Comparison of ENCODE assay signal across 8 mouse cellular contexts in the genomic region with DNA sequence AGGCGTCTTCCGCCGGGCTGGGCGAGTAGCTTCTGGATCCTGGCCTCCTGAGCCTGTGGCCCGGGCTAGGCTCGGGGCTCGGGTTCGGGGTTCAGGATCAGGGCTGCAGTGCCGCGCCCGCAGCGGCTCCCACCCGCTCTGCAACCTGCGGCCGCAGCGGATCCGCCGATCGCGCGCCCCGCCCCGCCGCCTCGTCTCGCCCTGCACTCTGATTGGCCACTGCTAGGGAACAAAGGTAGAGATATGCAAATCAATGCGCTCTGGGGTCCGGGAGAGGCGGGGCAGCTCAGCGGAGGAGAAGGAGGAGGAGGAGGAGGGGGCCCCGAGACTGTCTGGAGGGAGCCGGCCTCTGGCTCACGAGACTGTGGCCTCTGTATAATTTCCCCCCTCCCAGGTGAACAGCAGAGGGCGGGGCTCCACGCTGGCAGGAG. TPM values are rescaled to one million over a fixed set of nuclear protein-coding genes. Genes with fewer than 3 reads are reported as not detected.
DNase-seq lines count a peak whose midpoint lies in the region; ATAC-seq and TF ChIP-seq lines count a peak whose summit lies in the region.

Gene Tspan13 (minus strand): TSS at position 153 of the 431 bp plus-strand sequence.

- peak within 1 kb of the TSS; percentile 99 for H3K9ac ChIP-seq in hindbrain, embryonic 13.5 days

- peak within 1 kb of the TSS; percentile 96 for H3K4me3 ChIP-seq in hindbrain, embryonic 13.5 days

- H3K27ac ChIP-seq in hindbrain, embryonic 13.5 days, result peak within 1 kb of the TSS; percentile 97

- peaks cover 22% of the 10 kb centered on the region for H3K4me1 ChIP-seq in hindbrain, embryonic 13.5 days (replicated peaks)

- in situ Hi-C loops in Patski (cut with MboI; ENCODE audit: low pct_unique_long_range_greater_than_20kb), result no loop called here

- TF ChIP-seq CTCF in Patski (IDR thresholded peaks at IDR 0.05), result no peak

- H3K27me3 ChIP-seq in Patski, result peaks cover 19% of the 10 kb centered on the region
- H3K27me3 ChIP-seq in hindbrain, embryonic 13.5 days, result no peaks in the 10 kb centered on the region

- peak; percentile 98 for ATAC-seq in Patski
- ATAC-seq in hindbrain, embryonic 13.5 days (ENCODE audit: low FRiP score), result peak; percentile 98

- peak within 1 kb of the TSS; percentile 79 for H3K4me2 ChIP-seq in hindbrain, embryonic 13.5 days

- POLR2A ChIA-PET in Patski (lab: Charles Lee), result no interaction called here

- no peak for DNase-seq in Patski (ENCODE audit: low read depth, low spot score)
- peak; percentile 93 to 95 for DNase-seq in cerebellum, postnatal 14 days
- peak; percentile 83 to 88 for DNase-seq in frontal cortex, postnatal 25 days (ENCODE audit: low spot score in 2 of 2)
- DNase-seq in layer of hippocampus, postnatal 14 days (ENCODE audit: low spot score in 2 of 2), result peak; percentile 84 to 94
- peak; percentile 90 for DNase-seq in lung, postnatal 10 days
- peak; percentile 65 for DNase-seq in ovary, postnatal 14 days (ENCODE audit: low spot score)
- DNase-seq in thymus, postnatal 14 days, result peak; percentile 97

- 0% methylated on average over 35 of the region's 35 CpGs for WGBS in hindbrain, embryonic 13.5 days

- no peaks in the 10 kb centered on the region for H3K36me3 ChIP-seq in hindbrain, embryonic 13.5 days

- CTCF ChIA-PET in Patski (lab: Charles Lee), result interaction anchor here (0.7 kb wide), 1 partner anchor 13 kb away, joined by 3 read pairs; no protein-coding TSS in a partner anchor

- H3K9me3 ChIP-seq in hindbrain, embryonic 13.5 days, result no peaks in the 10 kb centered on the region

RNA-seq across cellular contexts. Expression of gene Tspan13, which starts in this region (rescaled TPM):
- polyA plus RNA-seq in Patski (2021), result 12.6 TPM
- polyA plus RNA-seq in hindbrain, embryonic 13.5 days (2015; fragmentation: Nextera tagmentation; extraction: Ambion mirVana), result 408 and 421 TPM in 2 replicates
- 100 to 1,000 TPM; 278 to 281 TPM for total RNA-seq in layer of hippocampus, postnatal 14 days (2021)

Comparison
In these comparisons a context has a peak if more than half of its experiments do, and no peak if none do; other contexts are left out.
1. RNA of gene Tspan13 (polyA plus RNA-seq): 408 to 421 TPM in hindbrain, embryonic 13.5 days; 12.6 TPM in Patski (single experiment); every median in the first group is over 10 times any median in the second.